Mouse (Mus musculus) testis, postnatal 10 days (tissue): ENCODE results near the gene Cpa5.

ENCODE experiments used
- DNase-seq: peaks from one replicate; pipeline ENCODE4 v3.0.0; 2021; ENCODE audit warnings: low spot score

Gene Cpa5

DNA sequence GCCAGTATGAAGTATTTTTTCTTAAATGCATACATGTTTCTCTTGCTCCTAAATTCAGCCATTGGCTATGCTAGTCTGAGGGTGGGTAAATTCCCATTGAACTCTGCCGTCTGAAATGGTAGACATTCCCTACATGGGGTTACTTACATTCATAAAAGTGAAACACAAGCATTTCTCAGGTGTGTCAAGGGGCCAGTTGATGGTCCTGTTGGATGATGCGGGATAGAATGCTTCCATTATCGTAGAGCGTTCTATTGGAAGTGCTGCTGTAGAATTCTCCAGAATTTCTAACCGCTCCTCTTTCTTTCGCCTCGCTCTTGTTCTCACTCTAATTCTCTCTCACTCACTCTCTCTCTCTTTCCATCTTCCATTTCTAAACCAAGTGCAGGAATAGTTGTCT, at the start of gene Cpa5:
Cpa5 (plus strand) TSS at position 301 of the 400 bp plus-strand sequence.
- DNase-seq = no peak

DNA sequence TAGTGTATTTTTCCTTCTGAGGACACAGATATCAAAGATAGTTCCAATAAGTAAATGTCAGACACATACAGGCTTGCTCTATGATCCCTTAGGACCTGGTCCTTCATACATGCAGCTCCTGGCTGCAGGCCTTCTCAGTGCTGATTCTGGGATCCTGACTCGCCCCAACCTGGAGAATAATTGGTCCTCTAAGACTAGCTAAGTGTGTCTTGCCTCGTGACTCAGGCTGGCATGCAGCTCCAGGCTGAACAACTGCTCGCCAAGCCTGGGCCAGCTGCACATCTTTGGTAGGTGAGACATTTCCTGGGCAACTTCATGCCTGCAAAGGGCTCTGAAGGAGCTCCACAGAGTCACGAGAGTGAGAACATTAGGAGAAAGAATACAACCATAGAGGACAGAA, 48.7 kb upstream of the Cpa5 start:
- no peak for DNase-seq

DNA sequence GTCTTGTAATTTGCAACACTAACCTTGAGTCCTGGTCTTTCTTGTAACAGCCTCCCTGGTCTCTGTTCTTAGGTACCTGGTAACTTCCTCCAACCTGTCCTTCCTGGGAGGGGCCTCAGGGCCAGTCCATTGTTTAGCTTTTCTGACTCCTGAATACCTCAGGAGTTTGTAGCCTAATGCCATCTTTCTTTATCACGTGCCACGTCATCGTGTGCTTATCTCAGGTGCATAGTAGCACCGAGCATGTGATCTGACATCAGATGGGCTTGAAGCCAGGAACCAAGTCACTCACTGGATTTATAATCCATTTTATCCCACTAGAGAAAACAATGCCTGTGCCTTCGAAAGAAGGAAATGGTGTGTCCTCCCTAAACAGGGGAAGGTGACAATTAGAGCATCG, 47.2 kb upstream of the Cpa5 start:
- no peak for DNase-seq

DNA sequence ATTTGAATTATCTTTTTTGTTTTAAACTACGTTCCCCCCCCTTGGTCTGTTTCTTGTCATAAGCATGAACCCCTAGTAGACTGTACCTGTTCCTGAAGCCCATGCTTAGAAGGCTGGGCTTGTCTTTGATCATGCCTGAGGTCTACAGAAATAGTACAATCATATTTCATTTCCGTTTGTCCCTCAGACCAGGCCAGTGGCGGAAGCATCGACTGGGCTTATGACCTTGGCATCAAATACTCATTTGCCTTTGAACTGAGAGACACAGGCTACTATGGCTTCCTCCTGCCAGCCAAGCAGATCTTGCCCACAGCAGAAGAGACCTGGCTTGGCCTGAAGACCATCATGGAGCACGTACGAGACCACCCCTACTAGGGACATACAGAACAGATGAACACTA, 46.8 kb upstream of the Cpa5 start:
- DNase-seq = no peak

DNA sequence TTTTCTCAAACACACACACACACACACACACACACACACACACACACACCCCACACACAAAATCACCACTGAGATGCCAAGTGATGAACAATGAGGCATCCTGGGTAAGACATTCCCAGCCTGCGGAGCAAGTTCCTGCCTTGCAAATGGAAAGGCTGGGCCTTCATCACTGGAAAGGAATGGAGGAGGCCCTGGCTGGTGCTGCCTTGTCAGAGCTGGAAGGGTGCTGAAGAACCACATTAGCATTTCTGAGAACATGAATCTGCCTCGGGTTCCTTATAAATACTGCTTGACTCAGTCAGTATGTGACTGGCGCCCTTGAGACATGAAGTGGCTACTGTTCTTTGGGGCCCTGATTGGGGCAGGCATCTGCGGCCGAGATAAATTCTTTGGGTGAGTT, 42.7 kb upstream of the Cpa5 start, which contains the start of gene Cpa4:
Cpa4 (plus strand) TSS at position 301 of the 400 bp plus-strand sequence.
- DNase-seq = no peak

DNA sequence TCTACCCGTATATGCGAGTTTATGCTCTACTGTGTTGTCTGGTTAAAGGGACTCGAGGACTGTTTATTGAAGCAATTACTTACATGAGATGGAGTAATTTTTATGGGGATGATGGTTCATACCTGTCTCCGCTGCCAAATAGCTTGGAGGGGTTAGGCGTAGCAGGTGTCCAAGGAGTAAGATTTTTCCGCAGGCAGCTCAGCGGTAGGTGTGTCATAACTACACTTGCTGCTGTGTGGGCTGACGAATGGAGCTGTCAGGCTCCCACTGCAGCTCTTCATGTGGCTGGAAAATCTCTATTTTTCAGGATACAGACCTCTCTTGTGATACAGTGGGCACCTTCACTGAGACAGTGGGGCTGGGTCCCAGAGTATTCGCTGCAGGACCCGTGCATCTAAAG, 41.5 kb upstream of the Cpa5 start:
- DNase-seq = no peak

DNA sequence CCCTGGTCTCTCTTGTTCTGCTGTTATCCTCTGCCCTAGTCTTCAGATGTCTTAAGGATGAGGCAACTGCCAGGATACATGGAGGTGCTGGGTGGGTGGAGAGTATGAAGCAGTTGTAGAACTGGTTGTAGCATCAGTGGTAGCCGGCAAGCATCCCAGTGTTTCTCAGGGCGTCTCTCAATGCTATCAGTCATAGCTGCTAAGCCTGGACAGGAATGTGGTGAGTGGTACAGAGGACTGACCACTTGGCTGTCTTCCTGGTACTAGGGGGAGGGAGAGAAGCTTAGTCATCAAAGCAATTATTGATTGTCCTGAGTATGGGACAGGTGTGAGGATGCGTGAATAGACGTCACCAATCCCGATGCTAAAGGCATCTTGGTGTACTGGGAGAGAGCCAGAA, 40.8 kb upstream of the Cpa5 start:
- no peak for DNase-seq

DNA sequence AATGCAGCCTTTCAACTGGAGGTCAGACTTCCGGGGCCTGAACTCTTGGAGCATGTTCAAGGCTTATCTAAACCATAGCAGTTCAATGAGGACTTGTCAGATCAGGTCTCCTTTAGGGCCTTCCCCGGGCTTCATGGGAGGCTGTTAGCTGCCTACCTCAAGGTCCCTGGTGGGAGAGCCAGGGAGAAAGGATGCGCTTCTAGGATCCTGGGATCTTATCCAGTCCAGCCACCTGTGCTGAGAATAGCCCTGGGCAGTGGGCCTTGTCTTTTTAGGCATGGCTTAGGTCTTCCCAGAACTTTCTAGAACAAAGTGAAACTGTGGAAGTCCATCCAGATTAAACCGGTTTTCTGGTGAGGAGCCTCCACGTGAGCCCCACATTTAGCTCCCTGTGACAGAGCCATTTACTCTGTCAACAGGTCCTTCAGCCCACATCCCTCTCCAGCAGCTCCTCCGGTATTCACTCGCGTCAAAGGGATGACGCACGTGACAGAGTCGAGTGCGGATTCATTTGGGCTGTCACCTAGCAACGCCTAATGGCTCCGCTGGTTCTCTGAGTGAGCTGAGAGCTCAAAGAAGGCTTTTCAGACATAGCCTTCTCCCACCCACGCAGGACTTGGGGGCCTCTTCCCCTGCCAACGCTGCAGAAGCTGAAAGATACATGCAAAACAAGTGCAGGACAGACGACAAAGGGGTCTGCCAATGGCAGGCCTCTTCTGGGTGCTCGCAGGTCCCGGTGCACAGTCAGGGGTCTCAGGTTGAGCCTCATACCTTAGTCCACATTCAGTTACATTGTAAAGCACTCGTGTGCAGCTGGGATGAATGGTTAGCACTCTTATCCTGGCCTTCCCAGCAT, 38.1 kb upstream of the Cpa5 start:
- no peak for DNase-seq

DNA sequence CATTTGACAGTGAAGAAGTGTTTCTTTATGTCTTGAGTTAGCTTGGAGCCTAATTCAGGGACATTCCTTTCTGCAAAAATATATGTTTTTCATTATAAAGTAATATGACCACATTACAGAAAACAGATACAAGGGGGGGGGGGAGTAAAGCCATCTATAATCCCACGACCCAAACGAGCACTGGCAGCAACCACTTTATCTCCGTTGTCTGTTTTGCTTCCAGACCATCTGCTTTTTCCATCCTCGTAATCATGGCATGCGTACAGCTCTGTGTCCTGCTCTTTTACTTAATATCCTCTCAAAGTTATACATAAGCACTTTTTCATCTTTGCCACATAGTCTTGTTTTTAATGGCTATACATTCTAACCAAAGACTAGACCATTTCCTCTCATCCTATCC, 37.4 kb upstream of the Cpa5 start:
- no peak for DNase-seq

DNA sequence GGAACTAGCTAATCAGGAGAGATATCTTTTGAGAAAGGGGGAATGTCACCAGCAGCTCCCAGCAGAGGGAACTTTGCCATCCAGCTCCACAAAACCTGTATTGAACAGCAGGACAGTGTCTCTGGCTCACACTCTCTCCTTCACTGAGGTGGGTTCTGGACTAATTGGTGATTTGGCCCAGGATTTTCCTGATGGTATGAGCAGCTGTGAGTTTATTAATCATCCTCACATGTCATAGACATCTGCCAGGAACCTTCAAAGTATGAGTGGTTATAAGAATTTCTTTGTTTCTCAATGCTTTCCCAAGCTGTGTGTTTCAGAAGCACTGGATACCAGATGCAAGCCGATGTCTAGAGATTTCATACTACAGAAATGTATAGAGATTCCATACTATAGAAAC, 35.9 kb upstream of the Cpa5 start:
- DNase-seq = no peak

DNA sequence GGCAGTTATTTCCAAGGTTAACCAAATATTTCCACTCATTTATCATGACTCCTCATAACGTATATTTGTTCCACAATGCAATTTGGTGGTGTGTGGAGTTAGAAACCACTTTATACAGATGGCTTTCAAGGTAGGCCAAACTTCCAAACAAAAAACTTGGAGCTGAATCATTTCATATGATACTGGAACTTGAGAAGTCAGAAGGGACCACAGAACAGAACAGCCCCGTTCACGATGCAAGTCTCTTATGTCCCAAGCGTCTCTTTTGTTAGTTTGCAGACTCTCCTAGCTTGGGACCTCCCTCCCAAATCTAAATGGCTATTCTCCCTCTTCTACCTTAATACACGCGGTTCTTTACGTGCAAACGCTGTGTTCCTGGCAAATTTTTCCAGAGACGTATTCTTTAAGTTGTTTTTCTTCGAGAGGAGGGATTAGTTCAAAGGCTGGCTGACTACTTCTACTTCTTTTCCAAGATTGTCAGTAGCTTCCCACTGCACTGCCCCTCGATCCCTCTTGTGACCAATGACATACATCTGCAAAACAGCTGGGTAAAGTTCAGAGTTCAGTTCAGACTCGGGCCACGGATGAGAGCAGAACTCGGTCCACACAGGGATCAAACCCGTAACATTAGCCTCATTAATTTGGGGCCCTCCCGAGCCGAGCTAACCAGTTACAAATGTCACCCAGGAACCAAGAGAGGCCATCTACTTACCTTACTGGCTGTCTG, 34.2 kb upstream of the Cpa5 start:
- no peak for DNase-seq

DNA sequence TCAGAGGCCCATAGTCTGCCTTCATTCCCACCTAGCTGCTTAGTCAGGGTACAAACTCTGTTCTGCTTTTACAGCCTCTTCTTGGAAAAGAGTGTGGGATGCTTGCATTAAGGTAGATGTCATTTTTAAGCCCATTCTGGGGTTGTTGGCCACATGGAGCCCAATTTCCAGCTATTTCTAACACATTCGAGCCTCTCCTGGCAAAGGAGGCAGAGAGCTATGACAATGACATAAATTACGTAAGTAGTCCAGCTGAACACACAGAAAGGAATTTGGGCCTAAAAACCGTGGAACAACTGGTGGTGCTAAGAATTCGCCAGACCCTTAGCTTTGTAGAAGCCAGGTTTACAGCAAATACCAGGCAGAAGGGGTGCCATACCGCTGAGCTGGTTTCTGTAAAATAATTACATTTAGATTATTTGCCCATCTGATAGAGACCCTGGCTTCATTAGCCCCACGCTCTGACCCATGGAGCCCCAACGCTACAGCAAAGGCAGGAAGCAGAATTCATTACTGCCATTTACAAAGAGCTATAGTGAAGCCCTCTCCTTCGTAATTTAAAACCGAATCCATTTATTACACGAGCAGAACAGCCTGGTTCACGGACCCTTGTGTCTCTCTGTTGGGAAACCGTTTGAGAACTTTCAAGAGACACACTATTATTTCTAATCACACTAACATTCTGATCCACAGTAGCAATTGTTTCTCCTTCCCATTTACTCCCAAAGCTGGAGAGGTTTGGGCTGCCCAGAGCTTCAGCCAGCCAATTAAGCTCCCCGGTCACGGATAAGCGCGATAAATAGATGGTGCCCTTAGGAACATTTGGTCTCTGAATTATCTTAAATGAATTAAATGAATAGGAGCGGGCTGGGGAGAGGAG, 30.6 kb upstream of the Cpa5 start:
- DNase-seq = no peak

DNA sequence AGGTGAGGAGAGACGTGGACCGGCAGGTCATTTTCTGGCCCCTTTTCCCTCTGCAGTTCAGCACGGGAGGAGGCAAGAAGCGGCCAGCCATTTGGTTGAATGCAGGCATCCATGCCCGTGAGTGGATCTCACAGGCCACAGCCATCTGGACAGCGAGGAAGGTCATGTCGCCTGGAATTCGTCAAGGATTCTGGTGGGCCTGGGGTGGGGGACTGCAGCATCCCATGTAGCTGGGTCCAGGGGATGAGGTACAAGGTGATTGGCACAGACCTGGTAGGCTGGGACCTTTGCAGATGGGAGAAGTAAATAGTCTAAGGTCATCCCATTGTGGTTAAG, 30.0 kb upstream of the Cpa5 start:
- DNase-seq = no peak

DNA sequence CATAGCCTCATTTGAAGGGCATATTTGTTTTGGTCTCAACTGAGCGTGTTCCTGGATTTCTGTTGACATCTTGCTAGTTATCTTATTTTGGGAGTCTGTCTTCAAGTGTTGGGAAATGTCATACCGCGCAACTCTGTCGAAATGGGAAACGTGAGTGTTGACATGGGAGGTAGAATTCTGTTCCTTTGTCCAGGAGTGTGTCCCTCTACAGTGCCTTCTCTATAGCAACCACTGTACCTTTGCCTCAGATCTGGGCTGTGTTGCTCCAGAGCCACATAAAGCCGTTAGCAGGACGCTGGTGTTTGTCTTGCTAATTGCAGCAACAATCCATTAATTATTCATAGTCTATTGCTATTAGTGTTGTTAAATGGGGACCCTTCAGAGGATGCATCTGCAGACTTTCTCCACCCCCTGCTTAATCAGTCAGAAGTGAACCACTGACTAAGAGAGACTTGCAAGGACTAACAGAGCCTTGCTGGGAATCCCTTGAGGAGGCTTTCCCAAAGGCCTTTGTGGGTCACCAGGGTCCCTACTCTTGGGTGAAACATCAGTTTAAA, 23.8 kb upstream of the Cpa5 start:
- DNase-seq = no peak

DNA sequence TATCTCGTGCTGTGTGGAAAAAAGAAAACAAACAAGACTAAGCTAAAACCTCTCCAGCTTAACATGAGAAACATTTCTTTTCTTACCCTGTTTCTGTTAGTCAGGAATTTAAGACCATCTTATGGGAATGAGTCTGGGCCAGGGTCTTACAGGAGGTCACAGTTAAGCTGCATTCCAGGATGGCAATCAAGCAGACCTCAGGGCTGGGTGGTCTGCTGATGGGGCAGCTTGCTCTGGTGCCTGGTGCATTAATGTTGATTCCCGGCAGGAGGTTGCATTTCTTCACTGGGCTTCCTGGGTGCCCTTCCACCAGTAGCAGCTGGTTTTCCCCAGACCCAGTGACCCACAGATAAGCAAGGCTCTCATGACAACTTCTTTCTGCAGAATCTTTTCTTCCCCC, 21.0 kb upstream of the Cpa5 start:
- no peak for DNase-seq

DNA sequence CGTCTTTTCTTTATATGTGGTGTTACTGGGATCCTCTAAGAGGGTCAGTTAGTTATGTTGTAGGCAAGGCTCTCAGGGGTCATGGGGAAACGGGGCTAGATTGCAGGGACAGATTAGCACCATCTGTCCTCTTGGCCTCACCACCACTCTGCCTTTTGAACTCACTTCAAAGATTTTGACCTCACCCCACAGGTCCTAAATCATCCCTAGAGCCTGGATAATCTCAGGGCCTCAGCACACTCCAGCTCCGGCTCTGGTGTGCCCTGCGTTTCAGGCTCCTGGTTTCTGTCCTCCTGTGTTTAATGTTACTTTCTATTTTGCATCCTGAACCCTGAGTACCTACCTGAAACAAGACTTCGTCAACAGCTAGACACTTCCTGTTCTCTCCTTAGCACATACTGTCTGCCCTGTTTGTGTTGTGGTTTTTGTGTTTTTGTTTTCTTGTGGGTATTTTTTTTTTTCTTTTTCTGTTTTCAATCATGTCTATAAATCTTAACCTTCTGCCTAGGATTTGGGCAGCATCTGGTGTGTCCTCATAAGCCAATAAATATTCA, 18.9 kb upstream of the Cpa5 start:
- DNase-seq = no peak

DNA sequence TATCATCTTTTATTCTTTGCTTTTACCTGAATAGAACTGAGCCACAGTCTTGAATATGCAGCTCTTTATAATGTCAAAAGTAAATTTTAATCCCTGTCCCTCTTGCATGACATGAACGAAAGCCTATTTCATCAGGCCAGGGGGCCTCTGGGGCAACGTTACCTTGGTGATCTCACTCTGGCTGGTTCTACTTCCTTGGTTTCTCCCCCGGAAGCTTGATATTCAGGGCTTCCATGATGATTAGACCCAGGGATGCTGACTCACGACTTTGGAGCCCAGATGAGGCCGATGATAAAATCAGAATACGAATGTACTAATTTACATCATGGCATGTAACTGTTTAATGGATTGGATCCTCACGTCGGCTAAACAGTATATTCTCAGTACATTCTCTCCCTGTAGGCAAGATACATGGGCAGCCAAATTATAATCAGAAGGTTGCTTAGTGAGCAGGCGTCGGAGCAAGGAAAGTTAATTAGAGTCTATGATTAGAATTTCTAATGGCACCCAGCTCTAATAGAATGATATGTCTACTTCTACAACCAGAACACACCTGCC, 18.3 kb upstream of the Cpa5 start:
- no peak for DNase-seq

DNA sequence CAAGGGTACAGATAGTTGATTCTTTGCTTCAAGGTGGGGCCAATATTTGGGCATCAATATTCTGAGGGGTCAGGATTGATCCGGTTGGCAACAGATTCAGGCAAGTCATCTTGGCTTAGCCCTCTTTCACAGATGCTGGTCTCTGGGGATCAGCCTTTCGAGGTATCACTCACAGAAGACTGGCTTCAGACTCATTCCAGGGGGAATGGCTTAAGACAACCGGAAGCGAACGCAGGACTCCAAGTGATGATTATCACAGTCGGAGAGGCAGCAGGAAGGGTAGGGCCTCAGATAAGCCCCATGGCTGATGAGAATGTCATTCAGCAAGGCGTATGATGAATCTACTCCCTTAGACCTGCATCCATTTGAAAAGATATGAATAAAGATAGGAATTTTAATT, 16.4 kb upstream of the Cpa5 start:
- DNase-seq = no peak

DNA sequence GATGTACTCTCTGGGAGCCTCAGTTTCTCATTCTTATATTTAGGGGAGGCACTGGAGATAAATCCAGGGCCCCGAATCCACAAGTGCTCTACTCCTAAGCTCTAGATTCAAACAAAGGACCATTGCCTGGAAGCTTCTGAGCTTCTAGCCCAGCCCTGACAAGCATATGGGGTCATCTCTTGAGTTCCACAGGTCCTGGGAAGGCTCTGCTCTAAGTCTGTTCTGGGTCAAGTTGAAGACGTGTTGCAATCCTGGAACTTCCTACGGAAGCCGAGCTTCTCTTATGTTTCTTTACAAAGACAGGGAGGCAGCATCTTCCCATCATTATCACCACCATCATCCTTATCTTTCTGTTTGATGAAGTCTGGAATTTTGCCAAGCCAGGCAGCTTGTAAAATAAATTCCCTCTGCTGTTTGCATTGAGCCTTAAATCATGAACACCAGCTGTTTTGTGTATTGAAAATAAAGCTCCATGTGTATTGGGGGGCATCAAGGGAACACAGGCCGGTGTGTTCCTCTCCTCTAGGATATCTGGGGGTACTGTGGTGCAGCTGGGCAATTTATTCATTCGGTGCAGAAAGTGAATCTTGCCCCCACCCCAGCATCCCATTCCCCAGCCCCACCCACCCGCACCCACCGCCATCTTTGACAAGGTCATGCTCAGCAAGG, 14.4 kb upstream of the Cpa5 start:
- DNase-seq = no peak

DNA sequence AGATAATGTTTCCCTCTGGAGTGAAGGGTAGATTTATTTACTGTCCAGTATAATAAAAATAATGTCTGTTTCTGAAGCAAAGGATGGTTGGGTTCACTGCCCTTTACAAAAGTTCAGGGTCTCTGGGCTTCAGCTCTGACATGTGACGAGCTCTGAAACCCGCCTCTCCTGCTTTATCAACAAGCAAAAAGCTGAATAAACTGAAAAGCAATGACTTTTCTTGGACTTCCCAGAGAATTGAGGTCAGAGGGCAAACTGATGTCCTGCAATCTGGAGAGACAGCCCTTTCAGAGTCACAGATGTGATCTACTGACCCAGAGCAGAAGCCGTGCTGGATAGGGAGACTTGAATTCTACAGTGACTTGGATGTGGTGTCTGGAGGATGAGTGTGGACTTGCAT, 10.8 kb upstream of the Cpa5 start:
- no peak for DNase-seq

DNA sequence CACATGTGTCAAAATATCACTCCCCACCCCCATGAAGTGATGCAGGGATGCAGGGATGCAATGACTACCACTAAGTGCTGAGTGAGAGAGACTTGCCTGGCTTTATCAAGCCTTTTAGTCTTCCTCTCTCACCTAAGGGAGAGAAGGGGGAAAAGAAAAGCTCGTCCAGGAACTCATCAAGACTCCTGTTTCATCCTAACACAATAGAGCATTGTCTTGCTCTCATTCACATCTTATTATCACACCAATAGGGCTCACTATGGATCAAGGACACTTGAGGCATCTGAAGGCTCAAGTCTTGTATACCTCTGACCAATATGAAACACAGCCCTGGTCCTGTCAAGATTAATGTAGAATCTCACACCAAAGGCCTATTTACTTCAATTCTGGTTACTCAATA, 9.8 kb upstream of the Cpa5 start:
- DNase-seq = no peak
